Mouse (Mus musculus): ENCODE measurements at regions not wholly inside any gene's neighbourhood (a gene's known extent, or its start where the extent isn't known, plus 50 kb on each side); places are given as distances from the start of the nearest gene placed in this dataset.

- Histone ChIP-seq H3K9ac (no peak overlapping the region), H3K27me3 (0 out of 2 replicates have a peak, but pooled peaks cover 3% of the 10 kb centered on the region), H3K4me1 (replicated peaks) (no peaks in the 10 kb centered on the region), H3K4me3 (no peak overlapping the region), H3K36me3 (no peaks in the 10 kb centered on the region), H3K27ac (no peak overlapping the region), H3K4me2 (no peak overlapping the region), H3K9me3 (replicated peaks) (no peaks in the 10 kb centered on the region)
- ATAC-seq (replicated peaks; ENCODE audit: insufficient number of reproducible peaks, insufficient read depth, low FRiP score, low read depth), result no peak
- WGBS, result 78% methylated on average over 3 of the region's 3 CpGs
Observed at GRCm38 (mm10) chr5:118407973-118408372, 152.5 kb upstream of the Med13l start.

- 78% methylated on average over 8 of the region's 8 CpGs for WGBS
- H3K27ac ChIP-seq, result no peak overlapping the region
- no peak overlapping the region for H3K4me2 ChIP-seq
- H3K27me3 ChIP-seq, result 0 out of 2 replicates have a peak, but pooled peaks cover 3% of the 10 kb centered on the region
- no peak for ATAC-seq (replicated peaks; ENCODE audit: insufficient number of reproducible peaks, insufficient read depth, low FRiP score, low read depth)
- H3K9me3 ChIP-seq (replicated peaks), result no peaks in the 10 kb centered on the region
- H3K9ac ChIP-seq, result no peak overlapping the region
- H3K4me3 ChIP-seq, result no peak overlapping the region
- no peaks in the 10 kb centered on the region for H3K36me3 ChIP-seq
- H3K4me1 ChIP-seq (replicated peaks), result peaks cover 3% of the 10 kb centered on the region; the same call in 1 of the 2 replicates
Observed at GRCm38 (mm10) chr5:118408826-118409225, 151.7 kb upstream of the Med13l start.

GRCm38 (mm10) chr5:118413428-118414282, 146.8 kb upstream of the Med13l start:
- H3K27me3 ChIP-seq, result 0 out of 2 replicates have a peak, but pooled peaks cover 3% of the 10 kb centered on the region
- peaks cover 3% of the 10 kb centered on the region; the same call in 1 of the 2 replicates for H3K4me1 ChIP-seq (replicated peaks)
- H3K9ac ChIP-seq, result no peak overlapping the region
- H3K4me3 ChIP-seq, result no peak overlapping the region
- no peaks in the 10 kb centered on the region for H3K9me3 ChIP-seq (replicated peaks)
- H3K4me2 ChIP-seq, result no peak overlapping the region
- H3K36me3 ChIP-seq, result no peaks in the 10 kb centered on the region
- no peak overlapping the region for H3K27ac ChIP-seq
- ATAC-seq (replicated peaks; ENCODE audit: insufficient number of reproducible peaks, insufficient read depth, low FRiP score, low read depth), result peak; percentile 95
- 54% methylated on average over 13 of the region's 13 CpGs for WGBS

- H3K9ac ChIP-seq, result no peak overlapping the region
- H3K4me2 ChIP-seq, result no peak overlapping the region
- H3K27me3 ChIP-seq, result no peaks in the 10 kb centered on the region; the same call in 1 of the 2 replicates
- H3K27ac ChIP-seq, result no peak overlapping the region
- no peaks in the 10 kb centered on the region for H3K9me3 ChIP-seq (replicated peaks)
- WGBS, result 70% methylated on average over 7 of the region's 7 CpGs
- H3K36me3 ChIP-seq, result no peaks in the 10 kb centered on the region
- peaks cover 15% of the 10 kb centered on the region for H3K4me1 ChIP-seq (replicated peaks)
- no peak overlapping the region for H3K4me3 ChIP-seq
- ATAC-seq (replicated peaks; ENCODE audit: insufficient number of reproducible peaks, insufficient read depth, low FRiP score, low read depth), result no peak
Observed at GRCm38 (mm10) chr5:118419344-118420037, 141.0 kb upstream of the Med13l start.

- no peak overlapping the region for H3K9ac ChIP-seq
- H3K4me3 ChIP-seq, result 0 out of 2 replicates have a peak overlapping the region, but pooled peaks have one; percentile 1
- no peaks in the 10 kb centered on the region for H3K9me3 ChIP-seq (replicated peaks)
- H3K27me3 ChIP-seq, result no peaks in the 10 kb centered on the region; the same call in 1 of the 2 replicates
- no peak overlapping the region for H3K27ac ChIP-seq
- peak overlapping the region; percentile 24; the same call in 1 of the 2 replicates for H3K4me2 ChIP-seq
- no peaks in the 10 kb centered on the region for H3K36me3 ChIP-seq
- ATAC-seq (replicated peaks; ENCODE audit: insufficient number of reproducible peaks, insufficient read depth, low FRiP score, low read depth), result no peak
- 53% methylated on average over 32 of the region's 32 CpGs for WGBS
- H3K4me1 ChIP-seq (replicated peaks), result peaks cover 24% of the 10 kb centered on the region
Observed at GRCm38 (mm10) chr5:118421884-118422821, 138.3 kb upstream of the Med13l start.

GRCm38 (mm10) chr5:118424177-118424576, 136.3 kb upstream of the Med13l start:
- Histone ChIP-seq H3K27ac (peak overlapping the region; percentile 70), H3K4me2 (no peak overlapping the region), H3K36me3 (no peaks in the 10 kb centered on the region), H3K4me3 (no peak overlapping the region), H3K27me3 (no peaks in the 10 kb centered on the region; the same call in 1 of the 2 replicates), H3K4me1 (replicated peaks) (peaks cover 24% of the 10 kb centered on the region), H3K9me3 (replicated peaks) (no peaks in the 10 kb centered on the region), H3K9ac (no peak overlapping the region)
- ATAC-seq (replicated peaks; ENCODE audit: insufficient number of reproducible peaks, insufficient read depth, low FRiP score, low read depth), result no peak
- WGBS, result 64% methylated on average over 3 of the region's 3 CpGs

GRCm38 (mm10) chr5:118424764-118425568, 135.5 kb upstream of the Med13l start:
- no peak overlapping the region for H3K4me3 ChIP-seq
- H3K27me3 ChIP-seq, result no peaks in the 10 kb centered on the region; the same call in 1 of the 2 replicates
- H3K9me3 ChIP-seq (replicated peaks), result no peaks in the 10 kb centered on the region
- peak overlapping the region; percentile 70 for H3K27ac ChIP-seq
- ATAC-seq (replicated peaks; ENCODE audit: insufficient number of reproducible peaks, insufficient read depth, low FRiP score, low read depth), result peak; percentile 71
- 22% methylated on average over 9 of the region's 9 CpGs for WGBS
- H3K4me1 ChIP-seq (replicated peaks), result peaks cover 24% of the 10 kb centered on the region
- no peaks in the 10 kb centered on the region for H3K36me3 ChIP-seq
- H3K9ac ChIP-seq, result no peak overlapping the region
- H3K4me2 ChIP-seq, result no peak overlapping the region

- Histone ChIP-seq H3K27ac (no peak overlapping the region), H3K27me3 (no peaks in the 10 kb centered on the region; the same call in 1 of the 2 replicates), H3K4me2 (no peak overlapping the region), H3K4me3 (no peak overlapping the region), H3K9ac (no peak overlapping the region), H3K4me1 (replicated peaks) (peaks cover 23% of the 10 kb centered on the region), H3K36me3 (no peaks in the 10 kb centered on the region), H3K9me3 (replicated peaks) (no peaks in the 10 kb centered on the region)
- WGBS, result 59% methylated on average over 5 of the region's 5 CpGs
- ATAC-seq (replicated peaks; ENCODE audit: insufficient number of reproducible peaks, insufficient read depth, low FRiP score, low read depth), result no peak
Observed at GRCm38 (mm10) chr5:118426673-118427072, 133.8 kb upstream of the Med13l start.

- Histone ChIP-seq H3K4me2 (no peak overlapping the region), H3K27ac (no peak overlapping the region), H3K4me1 (replicated peaks) (peaks cover 14% of the 10 kb centered on the region), H3K9me3 (replicated peaks) (no peaks in the 10 kb centered on the region), H3K27me3 (no peaks in the 10 kb centered on the region; the same call in 1 of the 2 replicates), H3K9ac (no peak overlapping the region), H3K36me3 (no peaks in the 10 kb centered on the region), H3K4me3 (no peak overlapping the region)
- WGBS, result 73% methylated on average over 18 of the region's 18 CpGs
- no peak for ATAC-seq (replicated peaks; ENCODE audit: insufficient number of reproducible peaks, insufficient read depth, low FRiP score, low read depth)
Observed at GRCm38 (mm10) chr5:118428323-118429095, 132.0 kb upstream of the Med13l start.

GRCm38 (mm10) chr5:118433599-118433998, 126.9 kb upstream of the Med13l start:
- Histone ChIP-seq H3K4me3 (no peak overlapping the region), H3K4me2 (no peak overlapping the region), H3K4me1 (replicated peaks) (peaks cover 17% of the 10 kb centered on the region), H3K27me3 (peaks cover 19% of the 10 kb centered on the region), H3K27ac (no peak overlapping the region), H3K9ac (no peak overlapping the region), H3K9me3 (replicated peaks) (no peaks in the 10 kb centered on the region), H3K36me3 (no peaks in the 10 kb centered on the region)
- WGBS, result 65% methylated on average over 4 of the region's 4 CpGs
- ATAC-seq (replicated peaks; ENCODE audit: insufficient number of reproducible peaks, insufficient read depth, low FRiP score, low read depth), result no peak

Data from heart, embryonic 15.5 days (tissue).